Mouse (Mus musculus): ENCODE data around the gene Etnk2.
"Not testable (repeated sequence)": the region's sequence is repeated elsewhere in the genome, so short reads cannot be mapped to it uniquely, and the experiment has no call there.

Etnk2 gene

GRCm38 (mm10) chr1:133363276-133364021 is at the start of gene Etnk2:
Gene Etnk2, plus strand, starts transcription at chr1:133363572.
- DNase-seq (ENCODE audit: low spot score in 2 of 2), result peak; percentile 70 to 79

GRCm38 (mm10) chr1:133314364-133314763 is 49.0 kb upstream of the Etnk2 start:
- no peak for DNase-seq (ENCODE audit: low spot score in 2 of 2)

DNA sequence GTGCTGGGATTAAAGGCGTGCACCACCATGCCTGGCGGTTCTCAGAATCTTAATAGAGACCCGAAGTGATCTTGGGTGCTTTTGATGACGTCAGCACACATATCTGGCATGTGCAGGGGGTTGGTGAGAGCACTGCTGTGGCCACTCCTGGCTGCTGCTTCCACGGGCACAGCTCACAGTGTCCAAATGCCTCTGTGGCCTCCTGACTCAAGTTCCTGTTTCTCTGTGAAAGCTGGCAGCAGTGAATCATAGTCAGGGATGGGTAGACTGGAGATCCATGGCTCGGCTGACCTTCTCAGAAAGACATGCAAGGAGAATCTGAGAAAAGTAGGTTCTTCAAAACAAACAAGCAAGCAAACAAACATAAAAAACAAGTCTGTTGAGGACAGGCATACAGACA is 47.6 kb upstream of the Etnk2 start:
- no peak for DNase-seq (ENCODE audit: low spot score in 2 of 2)

DNA sequence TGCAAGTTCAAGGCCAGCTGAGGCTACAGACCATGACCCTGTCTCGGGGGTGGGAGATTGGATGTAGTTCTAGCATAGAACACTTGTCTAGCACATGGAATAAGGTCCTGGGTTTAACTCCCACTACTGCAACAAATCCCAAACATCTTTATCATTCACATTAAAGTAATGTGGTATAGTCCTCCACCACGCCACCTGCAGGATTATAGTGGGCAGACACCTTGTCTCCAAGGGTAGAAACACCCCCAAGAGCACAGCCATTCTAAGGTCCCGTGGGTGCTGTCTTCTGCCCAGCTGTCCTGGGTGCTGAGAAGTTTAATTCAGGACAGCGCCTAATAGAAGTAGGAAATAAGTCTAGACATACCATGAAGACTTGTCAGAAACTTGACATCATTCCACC is 46.8 kb upstream of the Etnk2 start:
- DNase-seq (ENCODE audit: low spot score in 2 of 2), result no peak

DNA sequence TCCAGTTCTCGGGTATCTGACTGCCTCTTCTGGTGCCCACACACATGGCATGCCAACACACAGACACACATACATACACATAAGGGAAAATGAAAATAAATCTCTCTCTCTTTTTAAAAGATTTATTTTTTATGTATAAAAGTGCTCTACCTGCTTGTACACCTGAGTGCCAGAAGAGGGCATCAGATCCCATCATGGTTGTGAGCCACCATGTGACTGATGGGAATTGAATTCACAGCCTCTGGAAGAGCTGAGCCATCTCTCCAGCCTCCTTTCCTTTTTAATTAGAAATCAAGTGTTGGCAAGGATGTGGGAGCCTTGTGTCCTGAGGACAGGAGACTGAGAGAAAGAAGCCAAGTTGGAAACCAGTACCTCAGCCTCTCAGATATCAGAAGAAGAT is 46.2 kb upstream of the Etnk2 start:
- DNase-seq (ENCODE audit: low spot score in 2 of 2), result no peak

GRCm38 (mm10) chr1:133321267-133321925 is 42.0 kb upstream of the Etnk2 start, which contains the start of gene Kiss1:
Gene Kiss1, plus strand, starts transcription at chr1:133321875.
- DNase-seq (ENCODE audit: low spot score in 2 of 2), result no peak

DNA sequence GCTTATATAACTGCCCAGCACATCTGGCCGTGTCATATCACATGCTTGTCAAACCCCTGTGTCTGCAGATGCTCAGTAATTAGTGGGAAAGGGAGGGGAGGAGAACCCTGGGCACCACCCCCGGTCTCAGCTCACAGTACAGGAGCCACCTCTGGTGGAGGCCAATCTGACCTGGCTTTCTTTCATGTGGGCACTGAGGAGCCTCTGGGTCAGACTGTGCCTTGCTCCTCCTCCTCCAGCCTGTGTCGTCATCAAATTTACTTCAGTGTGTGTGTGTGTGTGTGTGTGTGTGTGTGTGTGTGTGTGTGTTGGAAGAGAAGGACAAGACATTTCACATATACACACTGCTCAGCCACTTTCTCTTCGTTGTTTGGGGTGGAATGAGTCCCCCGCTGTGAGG is 40.0 kb upstream of the Etnk2 start:
- DNase-seq (ENCODE audit: low spot score in 2 of 2), result no peak

DNA sequence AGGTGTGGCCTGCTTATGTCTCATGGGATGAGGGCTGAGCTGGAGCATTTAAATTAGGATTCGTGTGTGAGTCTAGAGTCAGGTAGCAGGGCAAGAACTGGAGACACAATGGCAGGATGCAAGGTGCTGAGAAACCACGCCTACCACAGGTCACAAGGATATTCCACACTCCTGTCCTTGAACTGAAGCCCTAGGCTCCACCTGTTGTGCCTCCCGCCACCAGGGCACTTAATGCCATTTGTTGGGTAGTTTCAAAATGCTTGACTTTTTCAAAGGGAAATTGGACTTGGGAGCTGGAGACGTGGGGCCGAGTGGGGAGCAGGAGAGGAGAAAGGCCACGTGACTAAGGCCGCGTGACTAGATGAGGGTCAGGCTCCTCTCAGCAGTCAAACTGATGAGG is 37.4 kb upstream of the Etnk2 start:
- DNase-seq (ENCODE audit: low spot score in 2 of 2), result no peak

DNA sequence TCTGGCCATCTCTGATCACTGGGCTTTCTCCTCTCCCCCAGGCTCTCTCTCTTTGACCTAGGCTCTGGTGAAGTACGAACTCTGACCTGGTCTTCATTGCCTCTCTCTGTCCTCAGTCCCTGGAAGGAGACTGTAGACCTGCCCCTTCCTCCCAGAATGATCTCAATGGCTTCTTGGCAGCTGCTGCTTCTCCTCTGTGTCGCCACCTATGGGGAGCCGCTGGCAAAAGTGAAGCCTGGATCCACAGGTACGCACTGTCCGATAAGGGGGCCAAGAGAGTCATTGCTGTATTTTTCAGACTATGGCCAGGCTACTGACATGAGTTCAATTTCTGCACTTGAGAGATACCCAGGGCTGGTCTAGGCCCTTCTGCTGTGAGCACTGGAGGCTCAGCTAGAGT is 36.3 kb upstream of the Etnk2 start:
- no peak for DNase-seq (ENCODE audit: low spot score in 2 of 2)

DNA sequence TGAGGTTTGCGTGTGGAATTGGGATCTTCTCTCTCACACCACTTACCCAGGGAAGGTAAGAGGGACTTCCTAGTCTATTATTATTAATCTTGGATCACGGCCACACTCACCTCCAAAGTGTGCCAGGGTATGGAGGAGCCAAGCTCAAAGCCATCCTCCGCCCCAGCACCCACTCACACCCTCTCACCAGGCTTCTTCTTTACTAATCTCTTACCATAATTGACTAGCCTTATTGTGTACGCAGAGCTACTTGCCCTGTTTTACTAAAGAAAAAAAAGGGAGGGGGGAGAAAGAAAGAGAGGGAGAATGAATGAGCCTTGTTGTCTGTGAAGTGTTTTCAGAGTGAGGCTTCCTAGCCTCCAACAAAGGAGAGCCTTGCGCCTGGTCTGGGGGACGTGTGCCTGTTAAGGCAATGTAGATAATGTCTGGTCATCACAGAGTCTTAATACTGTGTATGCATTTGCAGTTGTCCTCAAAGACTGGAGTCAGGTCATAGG is 35.0 kb upstream of the Etnk2 start:
- DNase-seq (ENCODE audit: low spot score in 2 of 2), result no peak

DNA sequence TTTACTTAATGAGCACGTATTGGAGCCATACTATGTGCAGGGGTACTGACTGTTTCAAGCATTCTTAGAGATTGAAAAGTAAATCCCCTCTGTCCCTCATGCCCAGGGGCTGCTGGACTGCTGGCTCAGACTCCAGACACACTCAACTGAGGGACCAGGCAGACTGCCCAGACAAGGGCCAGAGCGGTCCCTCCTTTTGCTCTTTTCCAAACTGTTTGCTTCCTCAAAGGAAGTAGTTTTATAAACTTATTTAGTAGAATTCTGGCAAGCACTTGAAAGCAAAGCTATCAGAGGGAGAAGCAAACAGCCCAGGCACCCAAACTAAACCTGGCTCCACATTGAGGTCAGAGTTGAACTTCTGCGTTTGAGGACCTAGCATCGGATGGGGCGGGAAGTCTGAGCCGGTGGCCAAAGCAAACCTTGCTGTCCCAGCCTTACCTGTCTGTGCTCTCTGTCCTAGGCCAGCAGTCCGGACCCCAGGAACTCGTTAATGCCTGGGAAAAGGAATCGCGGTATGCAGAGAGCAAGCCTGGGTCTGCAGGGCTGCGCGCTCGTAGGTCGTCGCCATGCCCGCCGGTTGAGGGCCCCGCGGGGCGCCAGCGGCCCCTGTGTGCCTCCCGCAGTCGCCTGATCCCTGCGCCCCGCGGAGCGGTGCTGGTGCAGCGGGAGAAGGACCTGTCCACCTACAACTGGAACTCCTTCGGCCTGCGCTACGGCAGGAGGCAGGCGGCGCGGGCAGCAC is 34.3 kb upstream of the Etnk2 start:
- no peak for DNase-seq (ENCODE audit: low spot score in 2 of 2)

DNA sequence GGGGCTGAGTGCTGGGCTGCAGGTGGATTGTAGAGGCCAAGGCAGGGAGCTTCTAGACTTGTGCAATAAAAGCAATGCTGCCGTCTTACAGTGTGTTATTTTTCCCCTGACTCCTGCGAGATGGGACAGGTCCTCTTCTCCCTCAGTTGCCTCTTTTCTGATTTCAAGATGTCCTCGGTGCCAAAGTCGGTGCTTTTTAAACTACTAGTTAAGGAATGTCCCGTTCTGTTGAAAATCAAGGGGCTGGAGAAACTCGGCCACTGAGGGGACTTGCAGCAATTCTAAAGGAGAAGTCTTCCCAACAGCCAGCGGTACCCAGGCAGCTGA is 33.8 kb upstream of the Etnk2 start:
- DNase-seq (ENCODE audit: low spot score in 2 of 2), result no peak

DNA sequence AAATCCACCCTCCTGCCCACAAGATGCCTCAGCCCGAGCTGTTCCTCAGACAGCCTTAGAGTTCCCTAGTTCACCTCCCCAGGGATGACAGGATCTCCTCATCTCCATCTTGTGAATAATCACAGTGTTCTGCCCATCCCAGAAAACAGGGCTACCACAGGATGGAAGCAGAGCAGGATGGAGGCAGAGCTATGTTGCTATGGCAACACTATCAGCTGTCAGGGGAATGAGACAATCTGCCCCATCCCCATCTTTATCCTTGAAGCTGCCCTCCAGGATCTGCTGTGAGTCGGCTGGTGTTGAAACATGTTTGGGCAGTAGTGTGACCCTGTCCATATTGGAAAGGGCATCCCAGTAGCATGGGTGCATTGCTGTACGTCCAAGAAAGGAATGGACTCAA is 32.2 kb upstream of the Etnk2 start:
- no peak for DNase-seq (ENCODE audit: low spot score in 2 of 2)

DNA sequence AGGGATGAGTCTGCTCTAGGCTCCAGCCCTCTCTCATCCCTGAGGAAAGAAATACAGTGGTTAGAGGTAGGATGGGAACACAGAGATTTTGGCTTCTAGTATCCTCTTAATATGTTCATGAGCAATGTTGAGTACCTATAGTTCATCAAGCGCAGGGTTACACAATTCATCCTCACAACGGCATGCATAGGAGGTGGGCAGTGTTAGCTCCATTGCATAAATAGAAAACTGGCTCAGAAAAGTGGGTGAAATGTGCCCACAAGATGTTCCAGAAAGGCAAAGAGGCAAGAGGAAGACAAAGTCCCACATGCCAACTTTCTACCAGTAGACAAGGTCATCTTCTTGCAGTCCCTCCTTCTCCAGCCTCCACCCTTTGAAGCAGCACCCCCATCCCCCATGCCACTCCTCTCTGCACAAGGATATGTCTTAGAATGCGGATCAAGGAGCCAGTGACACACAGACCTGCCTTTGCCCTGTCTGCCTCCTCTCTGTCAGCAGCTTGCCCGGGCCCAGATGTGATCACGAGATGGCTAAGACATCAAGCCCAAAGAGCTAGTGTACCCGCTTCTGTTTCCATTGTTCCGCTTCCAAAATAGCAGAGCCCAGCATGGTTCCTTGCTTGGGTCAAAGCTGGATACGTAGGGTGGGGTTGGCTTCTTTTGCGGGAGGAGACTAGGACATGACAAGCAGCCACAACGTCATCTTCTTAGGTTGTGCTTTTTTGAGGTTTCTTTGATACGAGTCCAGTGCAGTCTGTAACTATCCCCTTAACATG is 30.5 kb upstream of the Etnk2 start:
- no peak for DNase-seq (ENCODE audit: low spot score in 2 of 2)

GRCm38 (mm10) chr1:133333937-133334336 is 29.4 kb upstream of the Etnk2 start:
- no peak for DNase-seq (ENCODE audit: low spot score in 2 of 2)

DNA sequence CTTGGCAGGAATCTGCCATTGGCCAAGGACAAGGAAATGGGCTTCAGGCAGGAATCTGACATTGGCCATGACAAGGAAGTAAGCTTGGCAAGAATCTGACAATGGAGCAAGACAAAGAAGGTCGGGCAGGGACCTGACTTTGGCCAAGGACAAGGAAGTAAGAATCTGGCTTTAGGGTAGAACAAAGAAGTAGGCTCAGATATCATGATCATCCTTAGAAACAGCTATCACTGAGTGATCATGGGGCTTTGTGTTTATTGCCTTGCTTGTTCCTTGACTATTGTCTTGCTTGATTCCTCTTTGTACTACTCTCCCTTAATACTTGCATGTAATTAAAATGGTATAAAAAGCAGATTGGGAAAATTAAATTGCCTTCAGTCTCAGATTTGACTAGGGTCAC is 23.0 kb upstream of the Etnk2 start:
- DNase-seq (ENCODE audit: low spot score in 2 of 2), result not testable (repeated sequence)

- no peak for DNase-seq (ENCODE audit: low spot score in 2 of 2)
Observed at GRCm38 (mm10) chr1:133344357-133344756, 19.0 kb upstream of the Etnk2 start.

DNA sequence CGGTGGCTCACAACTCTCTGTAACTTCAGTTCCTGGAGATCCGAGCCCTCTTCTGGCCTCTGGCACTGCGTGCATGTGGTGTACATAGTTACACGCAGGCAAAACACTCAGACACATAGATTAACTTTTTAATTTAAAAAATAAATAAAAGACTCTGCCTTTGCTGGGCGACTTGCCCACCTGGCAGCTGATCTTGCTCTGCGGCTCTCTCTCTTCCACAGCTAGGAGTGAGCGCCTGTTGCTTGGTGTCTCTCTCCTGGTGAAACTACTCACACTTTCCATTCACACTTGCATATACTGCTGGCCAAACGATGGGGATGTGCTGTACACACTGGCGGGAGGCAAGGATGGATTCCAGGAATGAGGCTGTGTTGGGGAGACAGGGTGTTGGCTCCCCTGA is 16.8 kb upstream of the Etnk2 start:
- DNase-seq (ENCODE audit: low spot score in 2 of 2), result no peak

GRCm38 (mm10) chr1:133347226-133347625 is 16.1 kb upstream of the Etnk2 start:
- DNase-seq (ENCODE audit: low spot score in 2 of 2), result no peak

DNA sequence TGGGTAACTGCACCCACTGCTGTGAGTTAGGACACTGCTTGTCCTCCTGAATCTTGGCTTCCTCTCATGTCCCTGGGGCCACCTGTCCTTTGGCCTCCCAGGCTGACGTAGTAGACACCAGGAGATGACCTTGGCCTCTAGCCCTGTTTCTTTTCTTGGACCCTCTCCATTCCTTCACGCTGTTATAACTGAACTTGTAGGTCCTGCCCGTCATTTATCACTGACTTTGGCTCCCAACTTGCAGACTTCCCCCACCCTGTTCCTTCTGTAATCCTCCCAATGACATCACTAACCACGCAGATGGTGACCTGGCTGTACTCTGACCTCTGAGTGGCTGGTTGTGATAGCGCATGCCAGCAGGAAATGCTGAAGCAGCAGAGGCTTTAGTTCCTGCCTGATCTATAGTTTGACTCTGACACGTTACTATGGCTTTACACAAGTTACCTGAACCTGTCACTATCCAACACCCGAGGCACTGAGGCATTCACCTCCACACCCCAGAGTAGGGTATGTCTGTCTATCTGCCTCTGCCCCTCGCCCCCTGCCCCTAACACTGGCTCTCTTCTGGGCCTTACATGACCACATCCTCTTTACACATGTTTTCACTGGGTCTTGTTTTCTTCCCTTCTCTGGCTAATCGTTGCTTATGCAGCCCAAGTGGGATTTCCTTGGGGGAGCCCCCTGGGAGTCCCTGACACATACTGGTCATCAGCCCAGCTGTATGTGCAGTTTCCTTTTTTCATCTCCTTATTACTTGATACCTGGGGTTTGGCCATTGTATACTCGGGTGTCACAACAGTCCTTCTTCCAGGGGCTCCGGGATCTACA is 15.5 kb upstream of the Etnk2 start:
- DNase-seq (ENCODE audit: low spot score in 2 of 2), result no peak

- no peak for DNase-seq (ENCODE audit: low spot score in 2 of 2)
Observed at GRCm38 (mm10) chr1:133350210-133350609, 13.2 kb upstream of the Etnk2 start, which contains the start of gene Ren1. Gene Ren1, plus strand, starts transcription at chr1:133350510.

Data from urinary bladder, adult 18-20 months (tissue).